Mouse (Mus musculus): ENCODE results near the gene Ppp1r9a.

DNA sequence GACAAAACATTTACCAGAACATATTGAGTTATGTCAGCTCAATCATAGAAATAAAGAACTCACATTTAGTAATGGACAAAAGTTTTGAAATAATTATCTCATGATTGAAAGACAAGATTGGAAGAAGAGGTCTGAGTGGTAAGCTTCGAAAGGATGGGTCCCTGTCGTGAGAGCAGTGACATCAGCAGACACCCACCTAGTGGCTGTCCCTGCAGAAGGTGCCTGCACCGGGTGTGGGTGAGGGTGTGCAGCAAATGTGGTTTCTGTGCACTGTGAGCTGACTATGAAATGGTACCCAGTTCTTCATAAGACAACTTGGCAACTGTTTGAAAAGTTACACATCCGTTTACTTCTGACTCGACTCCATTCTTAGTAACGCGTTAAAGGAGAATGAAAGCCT lies 173.0 kb downstream of the Ppp1r9a start:
- TF ChIP-seq POLR2A (IDR thresholded peaks at IDR 0.05; ENCODE audit: borderline replicate concordance, insufficient read depth, low read length): no peak
- TF ChIP-seq CTCF (IDR thresholded peaks at IDR 0.05; ENCODE audit: borderline replicate concordance, insufficient read depth, low read depth, low read length): no peak

Measured in cerebellum, adult 2 months (tissue).